ENCODE assay signal across 21 mouse cellular contexts in genomic region chrX:94657734-94658133, GRCm38 (mm10). TPM values are rescaled to one million over a fixed set of nuclear protein-coding genes. Genes with fewer than 3 reads are reported as not detected.
DNase-seq lines count a peak whose midpoint lies in the region; ATAC-seq lines count a peak whose summit lies in the region.
"Had no signal": no experiment of that assay in that cellular context is flagged by ENCODE, and none has a peak within 500 bp of the region (broad histone marks: within the 10 kb centered on the region; RNA-seq: fewer than 3 reads in every experiment).

No protein-coding gene starts in this region.

- peak; percentile 50; the same call in 1 of the 2 replicates for ATAC-seq in granulocyte monocyte progenitor cell, adult 5-6 weeks (replicated peaks; ENCODE audit: poor library complexity, severe bottlenecking)
- no peak for ATAC-seq in forebrain, embryonic 12.5 days (ENCODE audit: low FRiP score)
- no peak for ATAC-seq in neural tube, embryonic 15.5 days (ENCODE audit: low FRiP score)
- ATAC-seq: forebrain, embryonic 13.5 days; forebrain, postnatal 0 days had no signal

- H3K9ac ChIP-seq in forebrain, embryonic 12.5 days = no peak overlapping the region
- H3K9ac ChIP-seq in neural tube, embryonic 15.5 days (replicated peaks) = no peak overlapping the region
- H3K9ac ChIP-seq: embryonic facial prominence, embryonic 12.5 days; forebrain, embryonic 13.5 days; forebrain, postnatal 0 days; heart, embryonic 12.5 days; hindbrain, embryonic 14.5 days had no signal

- WGBS in forebrain, embryonic 12.5 days = 83% methylated on average over 2 of the region's 2 CpGs
- WGBS in neural tube, embryonic 15.5 days = 39% methylated on average over 2 of the region's 2 CpGs

- H3K9me3 ChIP-seq in forebrain, embryonic 12.5 days = no peaks in the 10 kb centered on the region
- H3K9me3 ChIP-seq in neural tube, embryonic 15.5 days (replicated peaks) = no peaks in the 10 kb centered on the region
- H3K9me3 ChIP-seq: embryonic facial prominence, embryonic 12.5 days; forebrain, embryonic 13.5 days; heart, embryonic 12.5 days; hindbrain, embryonic 10.5 days had no signal

- no peaks in the 10 kb centered on the region for H3K36me3 ChIP-seq in forebrain, embryonic 12.5 days (replicated peaks)
- H3K36me3 ChIP-seq in neural tube, embryonic 15.5 days = no peaks in the 10 kb centered on the region
- H3K36me3 ChIP-seq: embryonic facial prominence, embryonic 12.5 days; heart, embryonic 12.5 days; hindbrain, embryonic 10.5 days had no signal

- H3K27me3 ChIP-seq in forebrain, embryonic 12.5 days = 0 out of 2 replicates have a peak, but pooled peaks cover 3% of the 10 kb centered on the region
- no peaks in the 10 kb centered on the region for H3K27me3 ChIP-seq in neural tube, embryonic 15.5 days (replicated peaks)
- H3K27me3 ChIP-seq: embryonic facial prominence, embryonic 12.5 days; forebrain, embryonic 13.5 days; heart, embryonic 12.5 days had no signal

- no peak overlapping the region for H3K4me3 ChIP-seq in forebrain, embryonic 12.5 days (replicated peaks)
- no peak overlapping the region for H3K4me3 ChIP-seq in neural tube, embryonic 15.5 days (replicated peaks)
- H3K4me3 ChIP-seq: embryonic facial prominence, embryonic 12.5 days; forebrain, embryonic 13.5 days; gastrocnemius, adult 2 months; heart, adult 2 months; heart, embryonic 12.5 days; hindbrain, embryonic 10.5 days had no signal

- no peaks in the 10 kb centered on the region for H3K4me1 ChIP-seq in forebrain, embryonic 12.5 days
- no peaks in the 10 kb centered on the region for H3K4me1 ChIP-seq in neural tube, embryonic 15.5 days
- H3K4me1 ChIP-seq: embryonic facial prominence, embryonic 12.5 days; forebrain, embryonic 13.5 days; heart, embryonic 12.5 days; hindbrain, embryonic 10.5 days had no signal

- H3K27ac ChIP-seq in forebrain, embryonic 12.5 days = no peak overlapping the region
- H3K27ac ChIP-seq in neural tube, embryonic 15.5 days (replicated peaks) = no peak overlapping the region
- H3K27ac ChIP-seq: embryonic facial prominence, embryonic 12.5 days; forebrain, embryonic 13.5 days; gastrocnemius, adult 2 months; heart, adult 2 months; hindbrain, embryonic 10.5 days; hindbrain, embryonic 14.5 days had no signal

- DNase-seq in adrenal gland, postnatal 14 days = peak; percentile 11
- DNase-seq in adrenal gland, adult 18-20 months (ENCODE audit: low spot score in 2 of 2) = no peak
- DNase-seq in urinary bladder, postnatal 14 days (ENCODE audit: low spot score) = peak; percentile 2
- DNase-seq in urinary bladder, postnatal 10 days (ENCODE audit: low spot score) = no peak
- peak; percentile 67 for DNase-seq in testis, postnatal 14 days (ENCODE audit: low spot score)
- DNase-seq: adrenal gland, adult 8-10 months; cerebellum, adult 11 months; cerebellum, adult 8-10 months; cerebellum, postnatal 14 days; forebrain, postnatal 0 days; gastrocnemius, adult 2 months; gastrocnemius, postnatal 36 days; heart, adult 2 months had no signal

- no peak overlapping the region for H3K4me2 ChIP-seq in forebrain, embryonic 12.5 days
- H3K4me2 ChIP-seq in neural tube, embryonic 15.5 days = no peak overlapping the region
- H3K4me2 ChIP-seq: embryonic facial prominence, embryonic 12.5 days; forebrain, embryonic 13.5 days; heart, embryonic 12.5 days; hindbrain, embryonic 14.5 days had no signal

RNA-seq across cellular contexts. Expression of gene Gspt2, which starts 21.9 kb away (rescaled TPM):
- total RNA-seq in adrenal gland, postnatal 14 days (2021) = 9.8 and 10.4 TPM in 2 replicates
- 10 to 100 TPM in 1 of 2 experiments, 1 to 10 TPM in 1; 8.9 to 11.8 TPM for total RNA-seq in adrenal gland, adult 18-20 months (2021)
- total RNA-seq in granulocyte monocyte progenitor cell, adult 5-6 weeks (2014; fragmentation: Nextera tagmentation) = 16.6 and 18.9 TPM in 2 replicates
- total RNA-seq in granulocyte monocyte progenitor cell, adult 5-6 weeks (2017) = 11.3 and 12.8 TPM in 2 replicates
- polyA plus RNA-seq in forebrain, embryonic 12.5 days (2016; fragmentation: Nextera tagmentation; extraction: Ambion mirVana) = 11.4 and 12.4 TPM in 2 replicates
- 21.8 and 23.5 TPM in 2 replicates for polyA plus RNA-seq in neural tube, embryonic 15.5 days (2015; fragmentation: Nextera tagmentation; extraction: Ambion mirVana)

Comparison
In these comparisons a context has a peak if more than half of its experiments do, and no peak if none do; other contexts are left out.
1. DNase-seq: peak in adrenal gland, postnatal 14 days (single experiment), urinary bladder, postnatal 14 days (single experiment) and testis, postnatal 14 days (single experiment); none in adrenal gland, adult 18-20 months (0 of 2) and urinary bladder, postnatal 10 days (single experiment).